Mouse (Mus musculus) limb, embryonic 15.5 days (tissue): ENCODE results near the gene Pvr. TPM values are rescaled to one million over a fixed set of nuclear protein-coding genes. Genes with fewer than 3 reads are reported as not detected.

ENCODE experiments used
- ATAC-seq: fragments of 200-750 bp; cut with Nextera tagmentation; 2 replicates; pipeline ENCODE4 v1.8.0; 2017; ENCODE audit warnings: low read depth, moderate TSS enrichment; ENCODE audit not compliant: insufficient number of reproducible peaks, low FRiP score, low TSS enrichment
- H3K27ac ChIP-seq: fragments of 300-500 bp; sonication (generic); 2 replicates; pipeline ENCODE4 v1.5.1; 2015; ENCODE audit warnings: moderate library complexity, mild to moderate bottlenecking, inconsistent platforms
- H3K27me3 ChIP-seq: fragments of 300-500 bp; sonication (generic); 2 replicates; pipeline ENCODE4 v1.6.1; 2015; ENCODE audit warnings: inconsistent platforms
- H3K36me3 ChIP-seq: fragments of 300-500 bp; sonication (generic); 2 replicates; pipeline ENCODE4 v1.6.1; 2015; ENCODE audit warnings: inconsistent platforms
- H3K4me1 ChIP-seq: fragments of 300-500 bp; sonication (generic); 2 replicates; pipeline ENCODE4 v1.6.1; 2015; ENCODE audit warnings: inconsistent platforms
- H3K4me2 ChIP-seq: fragments of 300-500 bp; sonication (generic); 2 replicates; pipeline ENCODE4 v1.6.1; 2015; ENCODE audit warnings: mild to moderate bottlenecking, inconsistent platforms
- H3K4me3 ChIP-seq: fragments of 300-500 bp; sonication (generic); 2 replicates; pipeline ENCODE4 v1.5.1; 2015; ENCODE audit warnings: mild to moderate bottlenecking, inconsistent platforms
- H3K9ac ChIP-seq: fragments of 300-500 bp; sonication (generic); 2 replicates; pipeline ENCODE4 v1.6.1; 2015; ENCODE audit warnings: inconsistent platforms
- H3K9me3 ChIP-seq: fragments of 300-500 bp; sonication (generic); 2 replicates; pipeline ENCODE4 v1.6.1; 2016; ENCODE audit warnings: inconsistent platforms
- WGBS: fragments of 180-500 bp; shearing (Covaris S2); methylation state at CpG from one replicate; pipeline ENCODE4 v1.1.7; 2015; 5-methylcytosine and 5-hydroxymethylcytosine counted together
- polyA plus RNA-seq: library from polyadenylated mRNA; unstranded; fragments of >200 nt; fragmentation: Nextera tagmentation; extraction: Ambion mirVana; gene quantifications from 2 replicates; pipeline ENCODE4 v1.2.1, GENCODE M21; 2015

Gene Pvr
- polyA plus RNA-seq, 1 experiment from 2014 or later: 13.4 TPM

GRCm38 (mm10) chr7:19949996-19950395 is 29.0 kb upstream of the Pvr start:
- H3K27ac ChIP-seq: no peak overlapping the region
- H3K9ac ChIP-seq: no peak overlapping the region
- no peak for ATAC-seq
- no peaks in the 10 kb centered on the region for H3K4me1 ChIP-seq
- no peaks in the 10 kb centered on the region for H3K36me3 ChIP-seq
- H3K4me3 ChIP-seq: no peak overlapping the region
- 51% methylated on average over 10 of the region's 10 CpGs for WGBS
- H3K4me2 ChIP-seq: no peak overlapping the region
- H3K9me3 ChIP-seq: no peaks in the 10 kb centered on the region
- no peaks in the 10 kb centered on the region for H3K27me3 ChIP-seq

- Histone ChIP-seq H3K9me3 (no peaks in the 10 kb centered on the region), H3K4me3 (no peak overlapping the region), H3K4me2 (no peak overlapping the region), H3K4me1 (no peaks in the 10 kb centered on the region), H3K27ac (no peak overlapping the region), H3K27me3 (no peaks in the 10 kb centered on the region), H3K9ac (no peak overlapping the region), H3K36me3 (no peaks in the 10 kb centered on the region)
- 71% methylated on average over 12 of the region's 12 CpGs for WGBS
- ATAC-seq: no peak
Observed at GRCm38 (mm10) chr7:19948956-19949355, 28.0 kb upstream of the Pvr start.

- no peak overlapping the region for H3K4me3 ChIP-seq
- H3K36me3 ChIP-seq: no peaks in the 10 kb centered on the region
- no peaks in the 10 kb centered on the region for H3K4me1 ChIP-seq
- H3K9me3 ChIP-seq: no peaks in the 10 kb centered on the region
- H3K4me2 ChIP-seq: no peak overlapping the region
- 69% methylated on average over 13 of the region's 13 CpGs for WGBS
- H3K27ac ChIP-seq: no peak overlapping the region
- H3K27me3 ChIP-seq: no peaks in the 10 kb centered on the region
- ATAC-seq: no peak
- H3K9ac ChIP-seq: no peak overlapping the region
Observed at GRCm38 (mm10) chr7:19945821-19946515, 25.0 kb upstream of the Pvr start.

GRCm38 (mm10) chr7:19945201-19945600 is 24.2 kb upstream of the Pvr start:
- Histone ChIP-seq H3K4me2 (no peak overlapping the region), H3K36me3 (no peaks in the 10 kb centered on the region), H3K9ac (no peak overlapping the region), H3K4me1 (peaks cover 3% of the 10 kb centered on the region; the same call in 1 of the 2 replicates), H3K9me3 (no peaks in the 10 kb centered on the region), H3K4me3 (no peak overlapping the region), H3K27me3 (no peaks in the 10 kb centered on the region), H3K27ac (no peak overlapping the region)
- 88% methylated on average over 5 of the region's 5 CpGs for WGBS
- no peak for ATAC-seq

- Histone ChIP-seq H3K27me3 (no peaks in the 10 kb centered on the region), H3K4me2 (no peak overlapping the region), H3K9me3 (no peaks in the 10 kb centered on the region), H3K27ac (no peak overlapping the region), H3K36me3 (no peaks in the 10 kb centered on the region), H3K4me1 (peaks cover 6% of the 10 kb centered on the region), H3K9ac (no peak overlapping the region), H3K4me3 (no peak overlapping the region)
- 88% methylated on average over 8 of the region's 8 CpGs for WGBS
- ATAC-seq: no peak
Observed at GRCm38 (mm10) chr7:19944709-19945108, 23.7 kb upstream of the Pvr start.

- no peak for ATAC-seq
- H3K4me1 ChIP-seq: peaks cover 8% of the 10 kb centered on the region
- no peaks in the 10 kb centered on the region for H3K27me3 ChIP-seq
- peak overlapping the region; percentile 70 for H3K27ac ChIP-seq
- H3K4me3 ChIP-seq: no peak overlapping the region
- 15% methylated on average over 5 of the region's 6 CpGs for WGBS
- H3K4me2 ChIP-seq: no peak overlapping the region
- H3K36me3 ChIP-seq: no peaks in the 10 kb centered on the region
- no peaks in the 10 kb centered on the region for H3K9me3 ChIP-seq
- no peak overlapping the region for H3K9ac ChIP-seq
Observed at GRCm38 (mm10) chr7:19940256-19940655, 19.3 kb upstream of the Pvr start.

- Histone ChIP-seq H3K4me3 (no peak overlapping the region), H3K27me3 (no peaks in the 10 kb centered on the region), H3K36me3 (no peaks in the 10 kb centered on the region), H3K9ac (no peak overlapping the region), H3K4me1 (peaks cover 8% of the 10 kb centered on the region), H3K9me3 (no peaks in the 10 kb centered on the region), H3K4me2 (no peak overlapping the region), H3K27ac (peak overlapping the region; percentile 61)
- WGBS: 50% methylated on average over 10 of the region's 12 CpGs
- peak; percentile 75 for ATAC-seq
Observed at GRCm38 (mm10) chr7:19939555-19940235, 18.7 kb upstream of the Pvr start.

GRCm38 (mm10) chr7:19937229-19937821 is 16.4 kb upstream of the Pvr start:
- Histone ChIP-seq H3K9me3 (no peaks in the 10 kb centered on the region), H3K4me3 (no peak overlapping the region), H3K4me2 (no peak overlapping the region), H3K27me3 (no peaks in the 10 kb centered on the region), H3K9ac (no peak overlapping the region), H3K27ac (no peak overlapping the region), H3K4me1 (peaks cover 19% of the 10 kb centered on the region), H3K36me3 (no peaks in the 10 kb centered on the region)
- no peak for ATAC-seq
- 75% methylated on average over 11 of the region's 11 CpGs for WGBS

GRCm38 (mm10) chr7:19935961-19936360 is 15.0 kb upstream of the Pvr start:
- Histone ChIP-seq H3K27me3 (peaks cover 9% of the 10 kb centered on the region; the same call in 1 of the 2 replicates), H3K36me3 (no peaks in the 10 kb centered on the region), H3K9ac (no peak overlapping the region), H3K27ac (no peak overlapping the region), H3K9me3 (no peaks in the 10 kb centered on the region), H3K4me1 (peaks cover 20% of the 10 kb centered on the region), H3K4me2 (no peak overlapping the region), H3K4me3 (no peak overlapping the region)
- ATAC-seq: no peak
- WGBS: 48% methylated on average over 6 of the region's 6 CpGs

- no peak overlapping the region for H3K27ac ChIP-seq
- no peaks in the 10 kb centered on the region for H3K36me3 ChIP-seq
- no peak for ATAC-seq
- no peak overlapping the region for H3K4me2 ChIP-seq
- no peaks in the 10 kb centered on the region for H3K9me3 ChIP-seq
- peaks cover 18% of the 10 kb centered on the region for H3K4me1 ChIP-seq
- H3K4me3 ChIP-seq: no peak overlapping the region
- no peak overlapping the region for H3K9ac ChIP-seq
- H3K27me3 ChIP-seq: peaks cover 9% of the 10 kb centered on the region; the same call in 1 of the 2 replicates
- 69% methylated on average over 20 of the region's 20 CpGs for WGBS
Observed at GRCm38 (mm10) chr7:19935171-19935751, 14.3 kb upstream of the Pvr start.

GRCm38 (mm10) chr7:19932877-19933809 is 12.2 kb upstream of the Pvr start:
- Histone ChIP-seq H3K9me3 (no peaks in the 10 kb centered on the region), H3K4me2 (peak overlapping the region; percentile 36), H3K4me1 (peaks cover 12% of the 10 kb centered on the region; the same call in 1 of the 2 replicates), H3K36me3 (no peaks in the 10 kb centered on the region), H3K27me3 (peaks cover 9% of the 10 kb centered on the region; the same call in 1 of the 2 replicates), H3K4me3 (peak overlapping the region; percentile 8; the same call in 1 of the 2 replicates), H3K27ac (peak overlapping the region; percentile 80), H3K9ac (no peak overlapping the region)
- 13% methylated on average over 20 of the region's 21 CpGs for WGBS
- peak; percentile 77 for ATAC-seq
